Mouse (Mus musculus) hindbrain, embryonic 10.5 days (tissue): ENCODE data around the gene Ankrd50. TPM values are rescaled to one million over a fixed set of nuclear protein-coding genes. Genes with fewer than 3 reads are reported as not detected.

ENCODE experiments used
- DNase-seq: peaks from one replicate; pipeline ENCODE4 v3.0.0-alpha.2; 2017; ENCODE audit warnings: low spot score
- H3K27ac ChIP-seq: fragments of 300-500 bp; sonication (generic); 2 replicates; pipeline ENCODE4 v1.5.1; 2016; ENCODE audit warnings: mild to moderate bottlenecking, moderate library complexity
- H3K27me3 ChIP-seq: fragments of 300-500 bp; sonication (generic); 2 replicates; pipeline ENCODE4 v1.6.1; 2016; ENCODE audit warnings: mild to moderate bottlenecking; ENCODE audit not compliant: poor library complexity, insufficient read depth, severe bottlenecking
- H3K36me3 ChIP-seq: fragments of 300-500 bp; sonication (generic); 2 replicates; pipeline ENCODE4 v1.6.1; 2016; ENCODE audit warnings: mild to moderate bottlenecking, moderate library complexity
- H3K4me1 ChIP-seq: fragments of 300-500 bp; sonication (generic); replicated peaks from 2 replicates; pipeline ENCODE4 v1.6.1; 2016; ENCODE audit warnings: mild to moderate bottlenecking
- H3K4me3 ChIP-seq: fragments of 300-500 bp; sonication (generic); 2 replicates; pipeline ENCODE4 v1.5.1; 2016; ENCODE audit warnings: mild to moderate bottlenecking, moderate library complexity
- H3K9me3 ChIP-seq: fragments of 300-500 bp; sonication (generic); 2 replicates; pipeline ENCODE4 v1.6.1; 2016; ENCODE audit warnings: mild to moderate bottlenecking, moderate library complexity
- WGBS: fragments of 180-500 bp; shearing (Covaris S2); methylation state at CpG from one replicate; pipeline ENCODE4 v1.1.7; 2016; 5-methylcytosine and 5-hydroxymethylcytosine counted together
- polyA plus RNA-seq: library from polyadenylated mRNA; unstranded; fragments of >200 nt; fragmentation: Nextera tagmentation; extraction: Ambion mirVana; gene quantifications from 2 replicates; pipeline ENCODE4 v1.2.1, GENCODE M21; 2016

Gene Ankrd50
- polyA plus RNA-seq, 1 experiment from 2014 or later, result 29.2 TPM

- H3K36me3 ChIP-seq, result no peaks in the 10 kb centered on the region
- 88% methylated on average over 1 of the region's 1 CpGs for WGBS
- H3K27ac ChIP-seq, result no peak overlapping the region
- H3K27me3 ChIP-seq, result no peaks in the 10 kb centered on the region
- DNase-seq, result no peak
- H3K4me1 ChIP-seq, result no peaks in the 10 kb centered on the region
- H3K9me3 ChIP-seq, result no peaks in the 10 kb centered on the region
- H3K4me3 ChIP-seq, result no peak overlapping the region
Measured at GRCm38 (mm10) chr3:38427200-38427599, 57.4 kb downstream of the Ankrd50 start.

- no peaks in the 10 kb centered on the region for H3K4me1 ChIP-seq
- no peak for DNase-seq
- H3K27me3 ChIP-seq, result no peaks in the 10 kb centered on the region
- H3K4me3 ChIP-seq, result no peak overlapping the region
- no peaks in the 10 kb centered on the region for H3K9me3 ChIP-seq
- H3K36me3 ChIP-seq, result no peaks in the 10 kb centered on the region
- 84% methylated on average over 4 of the region's 4 CpGs for WGBS
- H3K27ac ChIP-seq, result no peak overlapping the region
Measured at GRCm38 (mm10) chr3:38423966-38424365, 60.7 kb downstream of the Ankrd50 start.

GRCm38 (mm10) chr3:38419896-38420295 is 64.7 kb downstream of the Ankrd50 start:
- 84% methylated on average over 3 of the region's 3 CpGs for WGBS
- DNase-seq, result no peak
- Histone ChIP-seq H3K27ac (no peak overlapping the region), H3K4me3 (no peak overlapping the region), H3K36me3 (no peaks in the 10 kb centered on the region), H3K4me1 (no peaks in the 10 kb centered on the region; the same call in 1 of the 2 replicates), H3K27me3 (no peaks in the 10 kb centered on the region), H3K9me3 (no peaks in the 10 kb centered on the region)

- Histone ChIP-seq H3K4me3 (no peak overlapping the region), H3K4me1 (no peaks in the 10 kb centered on the region; the same call in 1 of the 2 replicates), H3K27me3 (no peaks in the 10 kb centered on the region), H3K27ac (no peak overlapping the region), H3K36me3 (no peaks in the 10 kb centered on the region), H3K9me3 (no peaks in the 10 kb centered on the region)
- DNase-seq, result no peak
- 89% methylated on average over 3 of the region's 3 CpGs for WGBS
Measured at GRCm38 (mm10) chr3:38415292-38415930, 69.2 kb downstream of the Ankrd50 start.
